Mouse (Mus musculus) urinary bladder, adult 18-20 months (tissue): ENCODE measurements around the gene Gm10570.

Experiments
- DNase-seq, 2 experiments: peaks; one replicate each; pipeline ENCODE4 v3.0.0; 2022; ENCODE audit warnings: low spot score in 2 of 2, mixed read lengths in 2 of 2

Gm10570 gene

GRCm38 (mm10) chr4:130308231-130309081 lies at the start of gene Gm10570, which contains the start of gene Fabp3:
Gene Gm10570 (minus strand): TSS chr4:130308674.
Gene Fabp3 (plus strand): TSS chr4:130308595.
- peak; percentile 27 to 41 for DNase-seq

DNA sequence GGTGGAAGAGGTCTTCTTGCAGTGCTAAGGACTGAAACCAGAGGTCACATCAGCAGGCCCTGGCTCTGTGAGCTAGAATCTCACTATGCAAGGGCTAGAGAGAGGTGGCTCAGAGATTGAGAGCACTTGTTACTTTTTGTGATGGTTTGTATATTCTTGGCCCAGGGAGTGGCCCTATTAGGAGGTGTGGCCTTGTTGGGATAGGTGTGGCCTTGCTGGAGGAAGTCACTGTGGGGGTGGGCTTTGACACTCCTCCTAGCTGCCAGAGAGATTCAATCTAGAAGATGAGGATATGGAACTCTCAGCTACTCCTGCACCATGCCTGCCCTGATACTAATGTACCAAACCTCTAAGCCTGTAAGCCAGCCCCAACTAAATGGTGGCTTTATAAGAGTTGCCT lies 49.5 kb upstream of the Gm10570 start:
- no peak for DNase-seq

- no peak for DNase-seq
Measured at GRCm38 (mm10) chr4:130352588-130352987, 44.1 kb upstream of the Gm10570 start.

DNA sequence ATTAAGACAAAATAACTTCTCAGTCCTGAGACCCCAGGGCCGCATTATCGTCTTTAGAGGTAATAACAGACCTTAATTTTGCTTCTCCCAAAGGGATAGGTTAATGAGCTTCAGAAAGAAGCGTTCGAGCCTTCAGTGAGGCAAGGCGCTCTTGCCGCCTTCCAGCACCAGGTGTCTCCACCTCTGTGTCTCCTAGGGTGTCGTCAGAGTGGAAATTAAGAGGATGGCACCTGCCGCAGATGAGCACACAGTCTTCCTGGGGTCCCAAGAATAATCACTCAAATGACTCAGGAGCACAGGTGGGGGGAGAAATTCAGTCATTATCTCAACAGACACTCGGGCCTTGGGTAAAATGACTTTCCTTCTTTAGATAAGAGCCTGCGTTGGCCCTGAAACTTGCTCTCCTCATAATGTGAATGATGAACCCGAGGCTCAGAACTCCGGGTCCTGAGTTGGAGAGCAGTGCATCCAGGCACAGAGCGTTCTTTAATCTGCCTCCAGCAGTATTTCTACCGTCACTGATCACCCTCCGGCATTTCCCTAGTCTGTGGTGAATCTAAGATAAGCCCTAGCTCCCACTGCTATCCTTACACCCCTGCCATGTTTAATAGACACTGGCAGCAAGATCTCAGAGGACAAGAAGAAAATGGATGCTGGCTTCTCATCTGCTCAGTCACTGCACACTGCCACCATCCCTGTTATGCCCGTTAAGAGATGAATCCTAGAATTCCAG lies 42.4 kb upstream of the Gm10570 start:
- DNase-seq: no peak

DNA sequence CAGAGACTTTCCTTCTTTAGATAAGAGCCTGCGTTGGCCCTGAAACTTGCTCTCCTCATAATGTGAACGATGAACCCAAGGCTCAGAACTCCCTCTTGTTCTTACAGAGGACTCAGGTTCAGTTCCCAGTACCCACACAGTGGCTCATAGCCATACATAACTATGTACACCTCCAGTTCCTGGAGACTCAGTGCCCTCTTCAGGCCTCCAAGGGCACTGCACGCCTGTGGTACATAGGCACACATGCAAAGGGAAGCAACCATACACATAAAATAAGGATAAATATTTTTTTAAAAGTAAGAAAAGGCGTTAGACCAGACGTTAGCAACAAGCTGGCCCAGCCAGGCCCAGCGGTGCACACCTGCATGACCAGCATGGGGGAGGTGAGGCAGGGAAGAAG lies 41.2 kb upstream of the Gm10570 start:
- DNase-seq: no peak

DNA sequence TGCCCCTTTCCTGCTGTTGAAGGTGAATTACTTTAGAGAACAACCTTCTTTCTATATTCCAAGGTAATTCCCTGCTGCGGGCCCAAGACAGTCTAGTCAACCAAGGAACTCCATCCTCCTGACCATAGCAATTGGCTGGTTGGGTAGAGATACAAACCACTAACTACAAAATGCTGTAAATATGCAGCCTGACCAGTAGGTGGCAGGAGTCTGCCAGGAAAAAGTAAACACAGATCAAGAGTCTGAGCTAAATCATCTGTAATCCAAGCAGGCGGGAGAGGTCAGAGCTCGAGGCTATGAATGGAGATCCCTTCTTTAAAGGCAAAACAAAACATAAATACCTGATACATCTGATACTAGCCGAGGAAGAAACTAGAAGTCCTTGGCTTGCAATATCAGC lies 33.2 kb upstream of the Gm10570 start:
- DNase-seq: peak; percentile 8 to 22

GRCm38 (mm10) chr4:130335867-130336266 lies 27.4 kb upstream of the Gm10570 start:
- DNase-seq: no peak

- DNase-seq: no peak
Measured at GRCm38 (mm10) chr4:130327366-130327765, 18.9 kb upstream of the Gm10570 start.

DNA sequence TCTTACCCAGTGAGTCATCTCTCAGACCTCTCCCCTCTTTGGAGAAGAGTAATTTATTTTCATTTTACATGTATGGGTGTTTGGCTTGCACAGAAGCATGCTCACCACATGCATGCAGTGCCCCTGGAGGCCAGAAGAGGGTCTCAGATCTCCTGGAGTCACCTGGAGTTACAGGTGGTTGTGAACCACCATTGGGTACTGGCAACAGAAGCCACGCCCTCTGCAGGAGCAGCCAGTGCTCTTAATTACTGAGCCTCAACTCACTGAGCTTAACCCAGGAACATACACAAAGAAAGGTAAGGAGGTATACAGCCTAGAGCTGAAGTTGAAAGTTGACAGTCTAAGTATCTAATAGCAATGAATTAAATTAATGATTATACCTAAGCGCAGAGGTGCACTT lies 17.0 kb upstream of the Gm10570 start:
- DNase-seq: no peak

DNA sequence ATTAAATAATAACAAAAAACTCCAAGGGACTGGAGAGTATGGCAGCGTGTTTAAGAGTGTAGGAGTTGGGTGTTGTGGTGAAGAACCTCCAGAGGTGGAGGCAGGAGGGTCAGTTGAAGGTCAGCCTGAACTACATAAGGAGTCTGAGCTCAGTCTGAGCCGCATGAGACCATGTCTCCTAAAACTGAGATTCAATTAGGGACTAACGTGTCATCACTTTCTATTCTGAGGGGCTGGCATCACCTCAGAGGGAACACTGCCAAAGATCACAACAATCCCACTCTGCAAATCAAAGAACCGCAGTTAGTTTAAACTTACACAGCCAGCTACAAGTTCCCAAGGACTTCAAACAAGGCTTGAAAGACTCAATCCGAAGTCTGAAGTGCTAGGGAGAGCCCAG lies 15.1 kb upstream of the Gm10570 start:
- no peak for DNase-seq

GRCm38 (mm10) chr4:130323165-130323564 lies 14.7 kb upstream of the Gm10570 start:
- DNase-seq: no peak

- no peak for DNase-seq
Measured at GRCm38 (mm10) chr4:130322567-130322966, 14.1 kb upstream of the Gm10570 start.

DNA sequence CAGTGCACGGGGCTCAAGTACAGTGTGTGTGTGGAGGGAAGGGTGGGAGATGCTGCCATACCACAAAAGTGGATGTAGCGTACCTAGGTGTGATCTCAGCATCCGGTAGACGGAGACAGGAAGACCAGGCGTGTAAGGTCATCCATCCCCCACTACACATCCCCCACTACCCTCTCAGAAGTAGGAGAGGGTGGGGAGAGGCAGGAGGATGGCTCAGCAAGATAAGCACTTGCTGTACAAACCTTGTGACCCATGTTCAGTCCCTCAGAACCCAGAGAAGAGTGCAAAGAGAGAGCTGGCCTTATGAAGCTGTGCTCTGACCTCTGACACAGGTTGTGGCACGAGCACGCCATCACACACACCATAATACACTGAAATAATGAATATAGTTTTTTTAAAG lies 13.2 kb upstream of the Gm10570 start:
- no peak for DNase-seq

- no peak for DNase-seq
Measured at GRCm38 (mm10) chr4:130319564-130319963, 11.1 kb upstream of the Gm10570 start.

- DNase-seq: no peak
Measured at GRCm38 (mm10) chr4:130318122-130318521, 9.6 kb upstream of the Gm10570 start.

DNA sequence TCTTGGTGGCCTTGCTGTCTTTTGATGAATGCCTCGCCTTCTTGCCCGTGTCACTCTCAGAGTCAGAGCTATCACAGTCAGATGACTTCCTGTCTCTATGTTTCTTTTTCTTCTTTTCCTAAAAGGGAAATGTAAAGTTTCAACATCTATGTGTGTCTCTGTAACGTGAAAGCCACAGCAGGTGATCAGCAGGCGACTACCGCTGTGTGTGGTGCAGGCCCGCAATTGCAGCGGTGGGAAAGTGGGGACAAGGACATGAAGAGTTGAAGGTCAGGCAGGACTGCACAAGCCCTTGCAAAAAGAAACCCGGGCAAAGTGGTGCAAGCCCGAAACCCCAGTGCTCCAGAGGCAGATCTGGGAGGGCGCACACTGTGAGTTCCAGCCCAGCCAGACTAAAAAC lies 8.2 kb upstream of the Gm10570 start:
- no peak for DNase-seq

- no peak for DNase-seq
Measured at GRCm38 (mm10) chr4:130315771-130316527, 7.5 kb upstream of the Gm10570 start.

GRCm38 (mm10) chr4:130313552-130313951 lies 5.1 kb upstream of the Gm10570 start:
- no peak for DNase-seq

GRCm38 (mm10) chr4:130312526-130312925 lies 4.1 kb upstream of the Gm10570 start:
- no peak for DNase-seq

DNA sequence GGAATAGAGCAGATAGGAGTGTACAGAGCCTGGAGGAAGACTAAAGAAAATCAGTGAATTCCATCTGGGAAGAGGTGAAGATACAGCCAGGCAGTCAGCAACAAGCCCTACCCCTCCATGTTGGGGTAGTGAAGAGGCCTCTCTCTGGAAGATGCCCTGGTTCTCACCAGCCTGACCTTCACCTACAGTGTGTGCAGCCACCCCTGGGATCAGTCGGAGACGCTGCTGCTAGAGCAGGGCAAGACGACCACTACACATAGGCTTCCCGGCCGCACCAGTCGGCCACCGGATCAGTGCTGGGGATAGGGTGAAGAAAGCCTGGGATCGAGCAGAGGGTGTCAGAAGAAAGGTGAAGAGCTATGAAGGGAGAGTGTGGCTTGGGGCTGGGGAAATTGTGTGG lies 780 bp upstream of the Gm10570 start:
- DNase-seq: no peak

DNA sequence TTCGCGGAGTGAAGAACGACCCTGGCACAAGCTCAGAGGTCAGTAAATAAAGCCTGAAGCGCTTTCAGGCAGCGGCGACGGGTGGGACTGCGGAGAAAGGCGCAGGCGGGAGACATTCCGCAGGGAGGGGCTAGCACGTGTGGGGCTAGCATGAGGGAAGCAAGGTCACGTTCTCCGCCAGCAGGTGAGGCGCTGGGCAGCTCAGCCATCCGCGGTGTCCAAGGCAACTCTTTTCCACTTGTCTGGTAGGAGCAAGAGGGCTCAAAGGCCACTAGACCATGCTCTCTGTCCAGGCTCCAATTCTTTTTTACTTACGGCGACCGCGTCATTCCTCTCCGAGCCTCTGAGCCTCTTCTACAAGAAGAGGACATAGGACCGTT lies 633 bp downstream of the Gm10570 start:
- DNase-seq: peak; percentile 10 to 30
